Mouse (Mus musculus): ENCODE measurements around the gene Gm14399.
"Not testable (repeated sequence)": the region's sequence is repeated elsewhere in the genome, so short reads cannot be mapped to it uniquely, and the experiment has no call there.

Gene Gm14399
- long read RNA-seq, experiment 1, transcript Gm14399-203 (3 exons, 703 nt), result major isoform, 5 of 7 reads
- long read RNA-seq, experiment 1, partial matches to known transcripts, result 0 of 7 reads
- long read RNA-seq, experiment 1, other reads (novel, unspliced or antisense), result 2 of 7 reads
- long read RNA-seq, experiment 2, partial matches to known transcripts, result 1 of 6 reads
- long read RNA-seq, experiment 2, other reads (novel, unspliced or antisense), result 2 of 6 reads

GRCm38 (mm10) chr2:175141993-175142295, at the start of gene Gm14399:
TSS of gene Gm14399 (minus strand) at chr2:175142012.
- intact Hi-C loops (cut with DNase I), result not testable (repeated sequence)

GRCm38 (mm10) chr2:175179008-175179407, 37.2 kb upstream of the Gm14399 start:
- intact Hi-C loops (cut with DNase I), result not testable (repeated sequence)

GRCm38 (mm10) chr2:175176312-175176711, 34.5 kb upstream of the Gm14399 start:
- intact Hi-C loops (cut with DNase I), result no loop called here

- intact Hi-C loops (cut with DNase I), result not testable (repeated sequence)
Measured at GRCm38 (mm10) chr2:175175401-175176180, 33.8 kb upstream of the Gm14399 start, which contains the start of gene Gm14443. TSS of gene Gm14443 (minus strand) at chr2:175175871.

GRCm38 (mm10) chr2:175174058-175174457, 32.2 kb upstream of the Gm14399 start:
- intact Hi-C loops (cut with DNase I), result not testable (repeated sequence)

GRCm38 (mm10) chr2:175172906-175173595, 31.2 kb upstream of the Gm14399 start:
- intact Hi-C loops (cut with DNase I), result not testable (repeated sequence)

- intact Hi-C loops (cut with DNase I), result no loop called here
Measured at GRCm38 (mm10) chr2:175172123-175172522, 30.3 kb upstream of the Gm14399 start.

GRCm38 (mm10) chr2:175166870-175167269, 25.1 kb upstream of the Gm14399 start:
- intact Hi-C loops (cut with DNase I), result not testable (repeated sequence)

GRCm38 (mm10) chr2:175165110-175165509, 23.3 kb upstream of the Gm14399 start:
- intact Hi-C loops (cut with DNase I), result not testable (repeated sequence)

GRCm38 (mm10) chr2:175161438-175161837, 19.6 kb upstream of the Gm14399 start:
- intact Hi-C loops (cut with DNase I), result not testable (repeated sequence)

GRCm38 (mm10) chr2:175158642-175159041, 16.8 kb upstream of the Gm14399 start:
- intact Hi-C loops (cut with DNase I), result no loop called here

- intact Hi-C loops (cut with DNase I), result no loop called here
Measured at GRCm38 (mm10) chr2:175156696-175157095, 14.9 kb upstream of the Gm14399 start.

- intact Hi-C loops (cut with DNase I), result not testable (repeated sequence)
Measured at GRCm38 (mm10) chr2:175141118-175141992, 457 bp downstream of the Gm14399 start.

GRCm38 (mm10) chr2:175140624-175141023, 1.2 kb downstream of the Gm14399 start:
- intact Hi-C loops (cut with DNase I), result not testable (repeated sequence)

All from adrenal gland (tissue).